Mouse (Mus musculus) liver, embryonic 14.5 days (tissue): ENCODE data around the gene Bub1b.

ENCODE experiments used
- CTCF ChIP-seq: IDR thresholded peaks from 2 replicates; pipeline ENCODE4 v1.5.1; 2016; ENCODE audit warnings: antibody characterized with exemption, low read depth, control low read depth
- EP300 ChIP-seq: IDR thresholded peaks from 2 replicates; pipeline ENCODE4 v1.6.1; 2016; ENCODE audit warnings: antibody characterized with exemption, low read depth

DNA sequence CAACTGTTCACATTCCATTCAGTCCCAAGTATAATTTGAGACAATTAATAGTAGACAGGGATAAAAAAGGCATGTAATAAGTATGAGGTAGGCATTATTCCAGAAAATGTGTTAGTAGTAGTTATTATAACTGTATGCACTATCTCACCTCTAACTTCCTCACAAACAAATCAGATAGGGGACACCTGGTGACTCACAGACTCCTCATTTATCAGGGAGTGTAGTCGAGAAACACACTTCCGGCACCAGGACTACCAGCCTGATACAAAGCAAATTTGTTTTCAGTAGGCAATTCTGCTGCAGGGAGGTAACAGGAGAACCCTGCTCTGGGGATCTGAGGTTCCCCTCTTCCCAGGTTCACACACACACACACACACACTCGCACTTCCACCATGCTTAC, 24.9 kb upstream of the Bub1b start:
- TF ChIP-seq EP300 (no peak), CTCF (no peak)
